Mouse (Mus musculus) myocyte (in vitro differentiated cells): ENCODE measurements around the gene Trpc4ap.
A peak's percentile ranks its signal among the peaks of the same experiment; 100 is the strongest.

Experiments used
- CEBPB ChIP-seq: IDR thresholded peaks from 2 replicates; pipeline ENCODE4 v1.6.1; 2011; ENCODE audit warnings: mild to moderate bottlenecking, moderate library complexity; ENCODE audit not compliant: poor library complexity, insufficient read depth, severe bottlenecking
- E2F4 ChIP-seq: IDR thresholded peaks from one replicate; pipeline ENCODE4 v1.6.1; 2011; ENCODE audit warnings: mild to moderate bottlenecking, control low read depth, moderate library complexity; ENCODE audit not compliant: insufficient read depth
- MAX ChIP-seq: IDR thresholded peaks from one replicate; pipeline ENCODE4 v1.6.1; 2011; ENCODE audit warnings: low read depth, mild to moderate bottlenecking, control low read depth
- MYOG ChIP-seq, 3 experiments: IDR thresholded peaks; one replicate each; pipeline ENCODE4 v1.6.1; 2011; ENCODE audit warnings: control low read depth in 2 of 3, low read depth in 2 of 3, mild to moderate bottlenecking in 2 of 3; ENCODE audit not compliant: insufficient read length in 2 of 3, control insufficient read depth in 1 of 3, insufficient read depth in 1 of 3
- POLR2A ChIP-seq: IDR thresholded peaks from one replicate; pipeline ENCODE4 v1.6.1; 2011; ENCODE audit warnings: low read depth, mild to moderate bottlenecking, control low read depth, moderate library complexity; ENCODE audit not compliant: insufficient read length
- POLR2AphosphoS2 ChIP-seq: IDR thresholded peaks from one replicate; pipeline ENCODE4 v1.6.1; 2011; ENCODE audit warnings: low read depth, control low read depth; ENCODE audit not compliant: insufficient read length
- REST ChIP-seq: IDR thresholded peaks from one replicate; pipeline ENCODE4 v1.6.1; 2011; ENCODE audit warnings: mild to moderate bottlenecking, control low read depth, moderate library complexity; ENCODE audit not compliant: insufficient read depth, insufficient read length
- TCF12 ChIP-seq: IDR thresholded peaks from one replicate; pipeline ENCODE4 v1.6.1; 2011; ENCODE audit warnings: mild to moderate bottlenecking, control low read depth; ENCODE audit not compliant: poor library complexity, insufficient read depth, severe bottlenecking
- USF1 ChIP-seq: IDR thresholded peaks from one replicate; pipeline ENCODE4 v1.6.1; 2011; ENCODE audit warnings: low read depth, mild to moderate bottlenecking, control low read depth, moderate library complexity

GRCm38 (mm10) chr2:155624730-155625129 is 67.5 kb downstream of the Trpc4ap start:
- TF ChIP-seq MAX (no peak), MYOG (IDR thresholded peaks at IDR 0.05; ENCODE audit: control insufficient read depth in 1 of 3, insufficient read depth in 1 of 3, insufficient read length in 2 of 3, low read depth in 2 of 3) (no peak), POLR2A (no peak), POLR2AphosphoS2 (no peak), USF1 (peak; percentile 38), E2F4 (no peak), CEBPB (no peak), REST (no peak), TCF12 (no peak)
